Mouse (Mus musculus) E14TG2a.4 (cell line): ENCODE data around the gene Dapp1.

Experiments used
- CTCF ChIP-seq: conservative IDR thresholded peaks from 2 replicates; pipeline ENCODE4 v1.5.1; 2014; ENCODE audit warnings: low read length
- NANOG ChIP-seq: IDR thresholded peaks from 2 replicates; pipeline ENCODE4 v1.6.1; 2014; ENCODE audit warnings: borderline replicate concordance, low read length, mixed read lengths
- POU5F1 ChIP-seq: IDR thresholded peaks from 2 replicates; pipeline ENCODE4 v1.6.1; 2014; ENCODE audit warnings: low read length, borderline replicate concordance

GRCm38 (mm10) chr3:137881093-137881492, 100.3 kb downstream of the Dapp1 start:
- no peak for TF ChIP-seq CTCF
- TF ChIP-seq POU5F1 = no peak
- no peak for TF ChIP-seq NANOG
